Mouse (Mus musculus) hematopoietic multipotent progenitor cell, adult 10-12 weeks (in vitro differentiated cells): ENCODE results near the gene Elovl7. TPM values are rescaled to one million over a fixed set of nuclear protein-coding genes. Genes with fewer than 3 reads are reported as not detected.

Source experiments
- polyA plus RNA-seq: library from polyadenylated mRNA; stranded (reverse); fragments of >175 nt; gene quantifications from 2 replicates; pipeline ENCODE4 v1.2.3, GENCODE M21; 2012; ENCODE audit warnings: low replicate concordance

Gene Elovl7
- polyA plus RNA-seq: 0.19 and 0.20 TPM in 2 replicates

DNA sequence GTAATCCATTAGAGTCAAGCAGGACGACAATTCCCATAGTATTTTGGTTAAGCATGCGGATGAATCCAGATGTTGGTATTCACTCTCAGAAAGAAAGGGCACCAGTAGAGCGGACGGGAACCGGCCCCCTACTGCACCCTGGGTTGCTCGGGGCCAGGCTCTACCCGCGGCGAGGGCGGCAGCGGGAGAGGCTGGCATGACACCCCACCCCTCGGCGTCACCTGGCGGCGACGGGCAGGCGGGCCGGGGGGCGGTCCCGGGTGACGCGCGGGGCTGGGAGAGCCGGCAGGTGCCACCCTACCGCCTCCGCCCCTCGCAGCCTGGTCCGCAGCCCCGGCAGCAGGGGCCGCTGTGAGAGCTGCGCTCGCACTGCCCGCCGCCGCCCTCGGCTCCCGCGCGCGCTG, at the start of gene Elovl7:
TSS of gene Elovl7 (plus strand) at position 324 of the 404 bp plus-strand sequence.

DNA sequence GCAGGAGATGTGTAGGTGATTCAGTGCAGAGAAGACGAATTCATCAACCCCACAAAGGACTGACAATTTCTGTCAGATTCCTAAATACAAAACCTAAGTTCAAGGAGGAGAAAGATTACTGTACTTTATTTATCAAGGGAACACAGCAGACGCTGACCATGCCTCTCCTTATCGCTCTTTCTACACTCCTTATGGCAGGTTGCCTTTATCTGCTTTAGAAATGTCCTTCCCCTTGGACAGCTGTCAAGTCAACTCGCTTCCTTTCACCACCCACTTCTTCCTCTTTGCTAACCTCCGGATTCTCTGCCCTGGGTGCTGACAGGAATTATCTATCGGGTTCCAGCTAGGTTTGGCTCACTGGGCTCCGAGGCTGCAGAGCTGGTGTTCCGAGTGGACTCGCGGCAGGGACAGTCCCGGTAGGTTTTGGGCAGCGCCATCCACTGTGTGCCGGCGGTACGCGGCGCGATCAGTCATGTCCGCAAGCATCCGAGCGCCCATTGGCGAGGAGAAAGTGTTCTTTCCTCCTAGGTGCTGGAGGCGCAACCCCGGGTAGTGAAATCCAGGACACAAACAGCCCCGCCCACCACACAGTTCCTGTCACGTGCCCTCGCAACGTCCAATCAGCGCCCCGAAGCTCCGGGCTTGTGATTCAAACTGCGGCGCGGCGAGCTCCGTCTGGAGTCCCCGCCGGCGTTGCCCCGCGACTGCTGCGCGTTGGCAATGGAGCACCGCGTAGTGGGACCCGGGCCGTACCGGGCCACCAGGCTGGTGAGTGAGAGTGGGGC, 101.7 kb downstream of the Elovl7 start, which contains the start of gene Depdc1b:
TSS of gene Depdc1b (plus strand) at position 631 of the 785 bp plus-strand sequence.

Other genes starting within 250 kb of the Elovl7 start
- 4.6 and 8.6 TPM in 2 replicates for gene Smim15, start 170.0 kb upstream of the Elovl7 start, polyA plus RNA-seq
- gene Ndufaf2, start 55.8 kb upstream of the Elovl7 start, polyA plus RNA-seq: 13.1 and 21.4 TPM in 2 replicates
- gene Ercc8, start 55.7 kb upstream of the Elovl7 start, polyA plus RNA-seq: 0.40 and 1.5 TPM in 2 replicates
- gene Depdc1b, start 101.9 kb downstream of the Elovl7 start, polyA plus RNA-seq: 0.15 and 1.1 TPM in 2 replicates
- gene Pde4d, start 235.5 kb downstream of the Elovl7 start, polyA plus RNA-seq: 5.9 and 14.1 TPM in 2 replicates